ENCODE assay signal across 24 mouse cellular contexts in the genomic region with DNA sequence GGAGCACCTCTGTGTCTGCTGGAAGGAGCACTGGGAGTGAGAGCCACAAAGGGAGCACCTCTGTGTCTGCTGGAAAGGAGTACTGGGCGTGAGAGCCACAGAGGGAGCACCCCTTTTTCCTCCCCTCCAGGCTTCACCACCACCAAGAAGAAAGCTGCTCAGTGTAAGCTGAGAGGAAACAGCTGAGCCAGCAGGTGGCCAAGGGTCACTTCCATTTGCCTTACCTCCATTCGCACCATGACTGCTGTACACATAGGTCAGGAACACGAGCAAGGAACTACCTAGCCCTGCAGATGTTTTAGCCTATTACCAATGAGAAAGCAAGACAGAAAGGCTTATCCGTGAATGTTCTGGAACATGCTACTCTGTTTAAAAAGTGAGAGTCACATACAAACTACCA. TPM values are rescaled to one million over a fixed set of nuclear protein-coding genes. Genes with fewer than 3 reads are reported as not detected.
DNase-seq lines count a peak whose midpoint lies in the region; ATAC-seq lines count a peak whose summit lies in the region.
"Had no signal": no experiment of that assay in that cellular context is flagged by ENCODE, and none has a peak within 500 bp of the region (broad histone marks: within the 10 kb centered on the region; RNA-seq: fewer than 3 reads in every experiment).

No protein-coding gene starts in this region.

- no peaks in the 10 kb centered on the region for H3K9me3 ChIP-seq in kidney, embryonic 14.5 days (ENCODE audit: control insufficient read depth, low read length)
- H3K9me3 ChIP-seq in kidney, embryonic 16.5 days (ENCODE audit: low read length) = no peaks in the 10 kb centered on the region
- no peaks in the 10 kb centered on the region for H3K9me3 ChIP-seq in hindbrain, embryonic 12.5 days (replicated peaks)
- H3K9me3 ChIP-seq: embryonic facial prominence, embryonic 13.5 days; forebrain, embryonic 13.5 days; heart, embryonic 10.5 days had no signal

- no peak for ATAC-seq in kidney, embryonic 14.5 days (ENCODE audit: low FRiP score, low TSS enrichment)
- peak; percentile 50; the same call in 1 of the 2 replicates for ATAC-seq in kidney, embryonic 16.5 days (ENCODE audit: low FRiP score, low TSS enrichment)
- ATAC-seq in hindbrain, embryonic 12.5 days (ENCODE audit: low FRiP score) = no peak
- ATAC-seq: activated CD4-positive, CD25-positive, alpha-beta regulatory T cell, adult 4 months; forebrain, embryonic 13.5 days; Patski had no signal

- H3K27ac ChIP-seq in kidney, embryonic 14.5 days (ENCODE audit: low read depth, low read length) = no peak overlapping the region
- H3K27ac ChIP-seq in kidney, embryonic 16.5 days (ENCODE audit: low read length) = no peak overlapping the region
- H3K27ac ChIP-seq in hindbrain, embryonic 12.5 days = no peak overlapping the region
- H3K27ac ChIP-seq: embryonic facial prominence, embryonic 13.5 days; forebrain, embryonic 13.5 days; gastrocnemius, adult 2 months; heart, embryonic 10.5 days; hindbrain, embryonic 14.5 days had no signal

- 74% methylated on average over 4 of the region's 4 CpGs for WGBS in kidney, embryonic 14.5 days
- 70% methylated on average over 4 of the region's 4 CpGs for WGBS in kidney, embryonic 16.5 days
- WGBS in hindbrain, embryonic 12.5 days = 78% methylated on average over 4 of the region's 4 CpGs

- H3K4me1 ChIP-seq in kidney, embryonic 14.5 days (ENCODE audit: control insufficient read depth, insufficient read depth, low read length) = peaks cover 13% of the 10 kb centered on the region
- peaks cover 33% of the 10 kb centered on the region for H3K4me1 ChIP-seq in kidney, embryonic 16.5 days (ENCODE audit: insufficient read depth, low read length)
- H3K4me1 ChIP-seq in hindbrain, embryonic 12.5 days = peaks cover 6% of the 10 kb centered on the region; the same call in 1 of the 2 replicates

- peak; percentile 61 for DNase-seq in kidney, adult 11 months
- peak; percentile 46 to 68 for DNase-seq in kidney, adult 8-10 months
- peak; percentile 60 to 80 for DNase-seq in kidney, postnatal 25 days
- DNase-seq in gastrocnemius, postnatal 25 days = no peak
- no peak for DNase-seq in cerebellum, postnatal 10 days
- DNase-seq: adrenal gland, postnatal 14 days; cerebellum, adult 11-12 months; cerebellum, adult 9-10 months; cerebellum, postnatal 36 days; gastrocnemius, adult 2 months; gastrocnemius, postnatal 36 days; heart, adult 18-20 months; heart, postnatal 10 days; heart, postnatal 4 days had no signal

- no peak overlapping the region for H3K4me3 ChIP-seq in kidney, embryonic 14.5 days (ENCODE audit: low read length)
- no peak overlapping the region for H3K4me3 ChIP-seq in kidney, embryonic 16.5 days (ENCODE audit: low read length)
- no peak overlapping the region for H3K4me3 ChIP-seq in hindbrain, embryonic 12.5 days
- H3K4me3 ChIP-seq: embryonic facial prominence, embryonic 13.5 days; forebrain, embryonic 13.5 days; gastrocnemius, adult 2 months; heart, embryonic 10.5 days had no signal

- H3K27me3 ChIP-seq in kidney, embryonic 14.5 days (ENCODE audit: control insufficient read depth, insufficient read depth, low read length) = no peaks in the 10 kb centered on the region
- H3K27me3 ChIP-seq in kidney, embryonic 16.5 days (ENCODE audit: insufficient read depth, low read length) = no peaks in the 10 kb centered on the region
- H3K27me3 ChIP-seq in hindbrain, embryonic 12.5 days = no peaks in the 10 kb centered on the region
- H3K27me3 ChIP-seq: CH12.LX; embryonic facial prominence, embryonic 13.5 days; forebrain, embryonic 13.5 days; Patski had no signal

- no peak overlapping the region for H3K9ac ChIP-seq in kidney, embryonic 14.5 days (ENCODE audit: low read depth, low read length)
- no peak overlapping the region for H3K9ac ChIP-seq in kidney, embryonic 16.5 days (replicated peaks; ENCODE audit: low read length)
- no peak overlapping the region for H3K9ac ChIP-seq in hindbrain, embryonic 12.5 days
- H3K9ac ChIP-seq: embryonic facial prominence, embryonic 13.5 days; forebrain, embryonic 13.5 days; hindbrain, embryonic 14.5 days had no signal

- no peak overlapping the region for H3K4me2 ChIP-seq in kidney, embryonic 14.5 days (replicated peaks; ENCODE audit: low read depth, low read length)
- no peak overlapping the region for H3K4me2 ChIP-seq in kidney, embryonic 16.5 days (replicated peaks; ENCODE audit: low read depth, low read length)
- H3K4me2 ChIP-seq in hindbrain, embryonic 12.5 days (replicated peaks) = no peak overlapping the region
- H3K4me2 ChIP-seq: embryonic facial prominence, embryonic 13.5 days; forebrain, embryonic 13.5 days; hindbrain, embryonic 14.5 days had no signal

- H3K36me3 ChIP-seq in kidney, embryonic 14.5 days (ENCODE audit: control insufficient read depth, insufficient read depth, low read length) = peaks cover 15% of the 10 kb centered on the region; the same call in 1 of the 2 replicates
- H3K36me3 ChIP-seq in kidney, embryonic 16.5 days (ENCODE audit: insufficient read depth, low read length) = peaks cover 20% of the 10 kb centered on the region; the same call in 1 of the 2 replicates
- H3K36me3 ChIP-seq in hindbrain, embryonic 12.5 days = peaks cover 22% of the 10 kb centered on the region

RNA-seq across cellular contexts. Expression of a gene that starts 10.3 kb away (rescaled TPM):
- 8.8 and 11.1 TPM in 2 replicates for polyA plus RNA-seq in kidney, embryonic 14.5 days (2014; fragmentation: Nextera tagmentation; extraction: Ambion mirVana)
- polyA plus RNA-seq in kidney, embryonic 16.5 days (2015; fragmentation: Nextera tagmentation; extraction: Ambion mirVana) = 4.7 and 5.2 TPM in 2 replicates
- 10 to 100 TPM; 34.9 to 37.8 TPM for total RNA-seq in gastrocnemius, postnatal 25 days (2021)
- polyA plus RNA-seq in hindbrain, embryonic 12.5 days (2016; fragmentation: Nextera tagmentation; extraction: Ambion mirVana) = 10.3 and 10.4 TPM in 2 replicates

Comparison
In these comparisons a context has a peak if more than half of its experiments do, and no peak if none do; other contexts are left out.
1. DNase-seq: peak in kidney, adult 11 months (single experiment), kidney, adult 8-10 months (2 of 2) and kidney, postnatal 25 days (2 of 2); none in gastrocnemius, postnatal 25 days (single experiment) and cerebellum, postnatal 10 days (0 of 2).